Mouse (Mus musculus): ENCODE measurements around the gene Lyrm9. TPM values are rescaled to one million over a fixed set of nuclear protein-coding genes. Genes with fewer than 3 reads are reported as not detected.

Gene Lyrm9
- total RNA-seq, 2 experiments from 2014 or later: 25.9 to 29.8 TPM

DNA sequence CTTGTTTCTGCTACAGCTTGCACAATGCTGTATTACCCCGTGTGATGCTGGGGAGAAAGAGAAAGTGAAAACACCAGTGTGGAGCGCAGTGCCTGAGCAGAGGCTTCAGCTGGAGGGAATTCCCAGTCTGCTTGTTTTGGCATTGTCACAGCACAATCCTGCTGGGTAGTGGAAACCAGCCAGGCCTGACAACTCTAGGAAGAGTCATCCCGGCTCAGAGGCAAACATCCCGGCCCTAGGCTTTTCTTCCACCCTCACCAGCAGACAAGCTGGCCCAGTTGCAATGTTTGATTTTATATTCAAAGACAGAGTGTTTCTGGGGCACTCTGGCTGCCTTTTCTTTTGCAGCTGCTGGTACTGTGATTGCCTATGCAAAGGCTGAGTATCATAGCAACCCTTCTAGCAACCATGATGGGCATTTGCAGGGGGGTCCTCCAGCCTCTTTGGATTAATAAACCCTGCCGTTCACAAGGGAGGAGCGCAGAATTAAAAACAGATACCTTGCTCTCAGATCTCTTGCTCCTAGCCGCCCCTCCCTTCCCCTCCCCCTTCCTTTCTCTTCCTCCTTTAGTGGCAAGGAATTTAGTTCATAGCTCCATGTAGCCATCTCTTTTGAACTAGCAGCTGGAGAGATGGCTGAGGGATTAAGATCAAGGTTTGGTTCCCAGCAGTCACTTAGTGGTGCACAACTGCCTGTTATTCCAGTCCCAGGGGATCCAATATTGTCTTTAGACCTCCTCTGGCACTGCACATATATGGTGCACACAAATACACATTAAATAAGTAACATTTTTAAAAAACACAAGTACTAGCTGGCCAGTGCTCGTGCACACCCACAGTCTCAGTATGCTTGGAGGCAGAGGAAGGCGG, 61.0 kb downstream of the Lyrm9 start:
- intact Hi-C loops (cut with DNase I): no loop called here

DNA sequence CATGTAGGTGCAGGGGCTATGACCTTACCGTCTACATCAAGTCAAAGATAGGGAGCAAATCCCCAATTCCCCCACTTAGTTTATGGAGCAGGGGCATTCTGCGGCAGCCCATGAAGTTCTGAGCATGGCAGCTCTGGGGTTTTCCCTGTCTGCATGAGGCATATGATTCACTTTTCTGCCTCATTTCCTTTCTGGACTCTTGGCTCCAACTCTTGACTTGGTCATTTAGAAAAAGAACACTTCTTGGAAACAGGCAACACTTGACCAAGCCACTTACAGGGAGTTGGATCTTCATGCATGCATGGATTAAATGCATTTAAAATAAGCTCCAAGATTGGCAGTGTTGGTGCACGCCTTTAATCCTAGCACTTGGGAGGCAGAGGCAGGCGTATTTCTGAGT, 62.8 kb downstream of the Lyrm9 start:
- DNase-seq (ENCODE audit: low spot score in 2 of 2): no peak

More for the DNA sequence above, 61.0 kb downstream of the Lyrm9 start:
- peak; percentile 76 to 83 for DNase-seq (ENCODE audit: low spot score in 2 of 2)

More for the DNA sequence above, 62.8 kb downstream of the Lyrm9 start:
- intact Hi-C loops (cut with DNase I): no loop called here

Other genes starting within 250 kb of the Lyrm9 start
- 100 to 1,000 TPM; 105 to 114 TPM for gene Nlk, start 129.2 kb upstream of the Lyrm9 start, total RNA-seq (2021)
- 10 to 100 TPM; 15.9 to 16.8 TPM for gene Ccnq, start 74.9 kb upstream of the Lyrm9 start, total RNA-seq (2021)
- gene Nos2, start 94.2 kb downstream of the Lyrm9 start, total RNA-seq (2021): under 1 TPM; 0.18 to 0.20 TPM
- 1 to 10 TPM; 4.6 to 5.4 TPM for gene Lgals9, start 158.4 kb downstream of the Lyrm9 start, total RNA-seq (2021)